Mouse (Mus musculus): Measurements from ENCODE around the gene Arhgap24. TPM values are rescaled to one million over a fixed set of nuclear protein-coding genes. Genes with fewer than 3 reads are reported as not detected.

Arhgap24 gene
- polyA plus RNA-seq, 1 experiment, result not detected

- no peak for TF ChIP-seq GATA1 (IDR thresholded peaks at IDR 0.05; ENCODE audit: low read length)
Measured at GRCm38 (mm10) chr5:102807518-102807917, 326.3 kb downstream of the Arhgap24 start.

- TF ChIP-seq GATA1 (IDR thresholded peaks at IDR 0.05; ENCODE audit: low read length), result no peak
Measured at GRCm38 (mm10) chr5:102810366-102810957, 329.3 kb downstream of the Arhgap24 start.

GRCm38 (mm10) chr5:102813271-102813670 lies 332.1 kb downstream of the Arhgap24 start:
- no peak for TF ChIP-seq GATA1 (IDR thresholded peaks at IDR 0.05; ENCODE audit: low read length)

GRCm38 (mm10) chr5:102817641-102818040 lies 336.4 kb downstream of the Arhgap24 start:
- no peak for TF ChIP-seq GATA1 (IDR thresholded peaks at IDR 0.05; ENCODE audit: low read length)

GRCm38 (mm10) chr5:102825538-102825937 lies 344.3 kb downstream of the Arhgap24 start:
- TF ChIP-seq GATA1 (IDR thresholded peaks at IDR 0.05; ENCODE audit: low read length), result no peak

GRCm38 (mm10) chr5:102839071-102839470 lies 357.9 kb downstream of the Arhgap24 start:
- no peak for TF ChIP-seq GATA1 (IDR thresholded peaks at IDR 0.05; ENCODE audit: low read length)

- no peak for TF ChIP-seq GATA1 (IDR thresholded peaks at IDR 0.05; ENCODE audit: low read length)
Measured at GRCm38 (mm10) chr5:102843934-102844709, 362.9 kb downstream of the Arhgap24 start.

- no peak for TF ChIP-seq GATA1 (IDR thresholded peaks at IDR 0.05; ENCODE audit: low read length)
Measured at GRCm38 (mm10) chr5:102844731-102845598, 363.8 kb downstream of the Arhgap24 start.

- TF ChIP-seq GATA1 (IDR thresholded peaks at IDR 0.05; ENCODE audit: low read length), result no peak
Measured at GRCm38 (mm10) chr5:102845800-102846199, 364.6 kb downstream of the Arhgap24 start.

GRCm38 (mm10) chr5:102847859-102848258 lies 366.7 kb downstream of the Arhgap24 start:
- no peak for TF ChIP-seq GATA1 (IDR thresholded peaks at IDR 0.05; ENCODE audit: low read length)

GRCm38 (mm10) chr5:102851761-102852160 lies 370.6 kb downstream of the Arhgap24 start:
- no peak for TF ChIP-seq GATA1 (IDR thresholded peaks at IDR 0.05; ENCODE audit: low read length)

GRCm38 (mm10) chr5:102853750-102854149 lies 372.6 kb downstream of the Arhgap24 start:
- TF ChIP-seq GATA1 (IDR thresholded peaks at IDR 0.05; ENCODE audit: low read length), result no peak

GRCm38 (mm10) chr5:102855805-102856204 lies 374.6 kb downstream of the Arhgap24 start:
- TF ChIP-seq GATA1 (IDR thresholded peaks at IDR 0.05; ENCODE audit: low read length), result no peak

GRCm38 (mm10) chr5:102858047-102858446 lies 376.9 kb downstream of the Arhgap24 start:
- TF ChIP-seq GATA1 (IDR thresholded peaks at IDR 0.05; ENCODE audit: low read length), result no peak

GRCm38 (mm10) chr5:102859749-102860148 lies 378.6 kb downstream of the Arhgap24 start:
- TF ChIP-seq GATA1 (IDR thresholded peaks at IDR 0.05; ENCODE audit: low read length), result no peak

- no peak for TF ChIP-seq GATA1 (IDR thresholded peaks at IDR 0.05; ENCODE audit: low read length)
Measured at GRCm38 (mm10) chr5:102868196-102868595, 387.0 kb downstream of the Arhgap24 start.
